Mouse (Mus musculus): ENCODE data around the gene Ugt1a2. TPM values are rescaled to one million over a fixed set of nuclear protein-coding genes. Genes with fewer than 3 reads are reported as not detected.
"Not testable (repeated sequence)": the region's sequence is repeated elsewhere in the genome, so short reads cannot be mapped to it uniquely, and the experiment has no call there.

Gene Ugt1a2
- polyA plus RNA-seq (2016; fragmentation: Nextera tagmentation; extraction: Ambion mirVana), result not detected in 2 replicates

DNA sequence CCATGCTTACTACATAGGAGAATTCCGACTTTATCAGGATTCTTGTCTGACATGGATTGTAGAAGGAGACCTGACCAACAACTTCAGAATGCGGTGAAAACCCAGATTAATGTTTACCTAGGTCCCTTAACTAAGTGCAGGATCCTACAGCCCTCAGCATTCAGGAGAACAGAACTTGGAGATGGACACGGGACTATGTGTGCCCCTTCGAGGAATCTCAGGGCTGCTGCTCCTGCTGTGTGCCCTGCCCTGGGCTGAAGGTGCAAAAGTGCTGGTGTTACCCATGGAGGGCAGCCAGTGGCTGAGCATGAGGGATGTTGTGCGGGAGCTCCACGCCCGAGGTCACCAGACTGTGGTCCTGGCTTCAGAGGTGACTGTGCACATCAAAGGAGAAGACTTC, at the start of gene Ugt1a2:
Ugt1a2 (plus strand) TSS at position 146 of the 400 bp plus-strand sequence.
- no peak within 1 kb of the TSS for H3K27ac ChIP-seq (replicated peaks)
- WGBS, result 83% methylated on average over 7 of the region's 7 CpGs

DNA sequence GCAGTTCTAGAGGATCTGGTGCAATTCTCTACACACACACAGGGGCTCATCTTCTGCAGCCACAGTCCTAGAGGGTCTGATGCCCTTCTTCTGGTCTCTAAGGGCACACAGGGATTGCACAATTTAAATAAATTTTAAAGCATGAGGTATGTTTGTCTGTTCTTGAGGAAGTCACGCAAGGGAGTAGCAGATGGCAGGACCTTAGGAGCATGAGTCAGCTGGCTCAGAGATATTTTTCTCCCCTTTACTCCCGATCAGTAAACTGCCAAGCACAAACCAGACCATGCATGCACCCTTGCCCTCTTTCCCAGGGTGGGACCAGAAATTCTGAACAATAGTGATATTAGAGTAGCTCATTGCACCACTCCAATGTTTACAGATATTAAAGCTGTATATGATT, 42.0 kb upstream of the Ugt1a2 start:
- Histone ChIP-seq H3K27me3 (replicated peaks; ENCODE audit: low read depth, poor library complexity, severe bottlenecking) (no peaks in the 10 kb centered on the region), H3K4me3 (no peak overlapping the region), H3K9me3 (no peaks in the 10 kb centered on the region), H3K36me3 (replicated peaks) (no peaks in the 10 kb centered on the region), H3K27ac (replicated peaks) (no peak overlapping the region), H3K4me1 (no peaks in the 10 kb centered on the region)
- 88% methylated on average over 2 of the region's 2 CpGs for WGBS
- DNase-seq (ENCODE audit: low spot score), result no peak

More for the DNA sequence above, at the start of gene Ugt1a2:
- H3K27me3 ChIP-seq (replicated peaks; ENCODE audit: low read depth, poor library complexity, severe bottlenecking), result peaks cover 7% of the 10 kb centered on the region; the same call in 1 of the 2 replicates
- DNase-seq (ENCODE audit: low spot score), result no peak
- 0 out of 2 replicates have a peak, but pooled peaks cover 3% of the 10 kb centered on the region for H3K36me3 ChIP-seq (replicated peaks)
- H3K9me3 ChIP-seq, result peaks cover 14% of the 10 kb centered on the region; the same call in 1 of the 2 replicates
- no peak within 1 kb of the TSS for H3K4me3 ChIP-seq
- H3K4me1 ChIP-seq, result peaks cover 5% of the 10 kb centered on the region

DNA sequence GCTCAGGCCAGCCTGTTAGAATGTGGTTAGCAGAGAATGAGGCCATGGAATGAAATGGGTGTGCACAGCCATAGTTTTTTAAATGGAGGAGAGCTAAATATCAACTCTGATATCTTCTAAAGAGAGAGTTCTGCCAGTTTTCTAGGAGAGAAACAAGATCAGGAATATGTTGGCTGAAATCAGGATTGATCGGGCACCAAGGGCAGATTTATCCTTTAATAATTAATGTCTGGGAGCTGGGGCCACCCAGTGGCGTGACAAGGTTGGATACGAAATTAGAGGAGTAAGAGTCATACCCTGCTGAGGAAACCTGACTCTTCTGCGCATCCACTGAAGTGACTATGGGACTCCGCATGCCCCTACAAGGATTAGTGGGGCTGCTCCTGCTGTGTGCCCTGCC, 34.7 kb upstream of the Ugt1a2 start, which contains the start of gene Ugt1a5:
Ugt1a5 (plus strand) TSS at position 302 of the 400 bp plus-strand sequence.
- 79% methylated on average over 5 of the region's 5 CpGs for WGBS
- Histone ChIP-seq H3K4me1 (no peaks in the 10 kb centered on the region), H3K36me3 (replicated peaks) (no peaks in the 10 kb centered on the region), H3K27ac (replicated peaks) (no peak within 1 kb of the TSS), H3K9me3 (no peaks in the 10 kb centered on the region), H3K4me3 (no peak within 1 kb of the TSS), H3K27me3 (replicated peaks; ENCODE audit: low read depth, poor library complexity, severe bottlenecking) (no peaks in the 10 kb centered on the region)
- DNase-seq (ENCODE audit: low spot score), result no peak

DNA sequence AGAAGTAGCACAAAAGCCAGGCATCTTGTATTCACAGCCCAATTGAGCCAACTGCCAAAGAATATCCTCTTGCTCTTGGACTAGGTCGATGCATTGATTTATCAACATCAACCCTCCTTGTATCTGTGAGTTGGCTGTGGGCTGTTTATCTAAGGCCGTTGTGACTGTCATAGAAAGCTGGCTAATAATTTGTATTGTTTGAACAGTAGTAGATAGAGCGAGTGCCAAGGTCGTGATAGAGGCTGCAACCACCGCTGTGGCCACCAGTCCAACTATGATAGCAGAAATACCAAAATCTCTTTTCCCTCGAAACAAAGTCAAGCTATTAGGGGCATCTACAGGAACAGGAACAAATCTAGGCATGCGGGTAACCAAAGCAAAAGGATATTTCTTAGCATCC, 28.2 kb upstream of the Ugt1a2 start:
- WGBS, result 84% methylated on average over 7 of the region's 7 CpGs
- not testable (repeated sequence) for H3K27ac ChIP-seq (replicated peaks); H3K36me3 ChIP-seq (replicated peaks); H3K27me3 ChIP-seq (replicated peaks; ENCODE audit: low read depth, poor library complexity, severe bottlenecking); H3K4me3 ChIP-seq; DNase-seq (ENCODE audit: low spot score); H3K4me1 ChIP-seq
- H3K9me3 ChIP-seq, result peaks cover 18% of the 10 kb centered on the region

DNA sequence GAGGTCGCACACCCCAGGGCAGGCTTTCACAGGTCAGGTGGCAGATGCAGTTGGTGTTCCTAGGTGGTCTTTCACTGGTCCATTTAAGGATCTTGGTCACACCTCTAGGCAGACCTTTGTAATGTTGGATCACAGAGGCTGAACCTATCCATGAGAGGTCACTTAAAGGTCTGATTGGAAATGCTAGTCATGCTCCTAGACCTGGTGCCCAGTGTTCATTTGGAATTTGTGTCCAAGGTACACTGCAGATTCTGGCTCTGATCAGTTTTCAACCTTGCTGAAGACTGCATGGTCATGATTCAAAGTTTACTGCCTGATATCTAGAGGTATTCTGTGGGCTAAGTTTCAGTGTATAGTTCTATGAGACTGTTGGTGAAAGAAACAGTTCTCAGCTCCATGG, 20.7 kb upstream of the Ugt1a2 start:
- no peak overlapping the region for H3K4me3 ChIP-seq
- no peaks in the 10 kb centered on the region for H3K27me3 ChIP-seq (replicated peaks; ENCODE audit: low read depth, poor library complexity, severe bottlenecking)
- peaks cover 24% of the 10 kb centered on the region for H3K9me3 ChIP-seq
- H3K27ac ChIP-seq (replicated peaks), result no peak overlapping the region
- WGBS, result 88% methylated on average over 1 of the region's 1 CpGs
- H3K36me3 ChIP-seq (replicated peaks), result no peaks in the 10 kb centered on the region
- H3K4me1 ChIP-seq, result no peaks in the 10 kb centered on the region
- DNase-seq (ENCODE audit: low spot score), result no peak

DNA sequence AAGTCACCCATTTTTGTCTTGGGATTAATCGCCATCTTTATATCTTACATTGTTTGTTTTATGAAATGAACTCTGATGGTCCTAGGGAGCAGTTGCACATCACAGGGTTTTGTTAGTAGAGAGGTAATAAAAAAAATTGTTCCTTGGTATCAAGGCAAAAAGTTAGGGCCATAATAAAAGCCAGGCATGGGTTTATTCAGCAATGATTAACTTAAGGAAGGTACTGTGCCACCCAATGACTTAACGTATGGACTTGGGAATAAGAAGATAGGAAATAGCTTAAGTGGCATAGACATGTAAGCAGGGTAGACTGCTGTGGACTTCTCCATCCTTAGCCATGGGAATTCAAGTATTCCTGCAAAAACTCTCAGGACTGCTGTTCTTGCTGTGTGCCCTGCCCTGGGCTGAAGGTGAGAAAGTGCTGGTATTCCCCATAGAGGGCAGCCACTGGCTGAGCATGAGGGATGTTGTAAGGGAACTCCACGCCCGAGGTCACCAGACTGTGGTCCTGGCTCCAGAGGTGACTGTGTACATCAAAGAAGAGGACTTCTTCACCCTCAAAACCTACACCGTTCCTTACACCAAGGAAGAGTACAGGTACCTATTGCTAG, 14.0 kb upstream of the Ugt1a2 start:
- Histone ChIP-seq H3K27me3 (replicated peaks; ENCODE audit: low read depth, poor library complexity, severe bottlenecking) (no peaks in the 10 kb centered on the region), H3K4me1 (no peaks in the 10 kb centered on the region), H3K27ac (replicated peaks) (no peak overlapping the region), H3K36me3 (replicated peaks) (no peaks in the 10 kb centered on the region), H3K9me3 (no peaks in the 10 kb centered on the region), H3K4me3 (no peak overlapping the region)
- 86% methylated on average over 5 of the region's 5 CpGs for WGBS
- no peak for DNase-seq (ENCODE audit: low spot score)

DNA sequence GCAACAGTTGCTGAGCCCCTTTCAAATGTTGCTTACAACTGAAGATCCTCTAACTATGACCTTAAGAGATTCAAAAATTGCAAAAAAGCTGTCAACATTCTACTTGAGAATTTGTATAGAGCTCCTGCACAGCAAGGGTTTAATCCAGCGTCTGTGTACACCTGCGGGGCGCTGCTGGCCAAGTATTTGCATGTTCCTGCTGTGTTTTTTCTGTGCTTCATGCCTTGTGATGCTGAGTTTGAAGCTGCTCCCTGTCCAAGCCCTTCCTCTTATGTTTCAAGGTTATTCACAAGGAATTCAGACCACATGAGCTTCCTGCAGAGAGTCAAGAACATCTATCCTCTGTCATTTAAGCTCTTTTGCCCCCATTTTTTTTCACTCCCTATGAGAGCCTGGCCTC, 8.3 kb upstream of the Ugt1a2 start:
- DNase-seq (ENCODE audit: low spot score), result no peak
- Histone ChIP-seq H3K27me3 (replicated peaks; ENCODE audit: low read depth, poor library complexity, severe bottlenecking) (no peaks in the 10 kb centered on the region), H3K4me1 (no peaks in the 10 kb centered on the region), H3K36me3 (replicated peaks) (no peaks in the 10 kb centered on the region), H3K9me3 (no peaks in the 10 kb centered on the region), H3K27ac (replicated peaks) (no peak overlapping the region), H3K4me3 (no peak overlapping the region)
- WGBS, result 69% methylated on average over 3 of the region's 3 CpGs

DNA sequence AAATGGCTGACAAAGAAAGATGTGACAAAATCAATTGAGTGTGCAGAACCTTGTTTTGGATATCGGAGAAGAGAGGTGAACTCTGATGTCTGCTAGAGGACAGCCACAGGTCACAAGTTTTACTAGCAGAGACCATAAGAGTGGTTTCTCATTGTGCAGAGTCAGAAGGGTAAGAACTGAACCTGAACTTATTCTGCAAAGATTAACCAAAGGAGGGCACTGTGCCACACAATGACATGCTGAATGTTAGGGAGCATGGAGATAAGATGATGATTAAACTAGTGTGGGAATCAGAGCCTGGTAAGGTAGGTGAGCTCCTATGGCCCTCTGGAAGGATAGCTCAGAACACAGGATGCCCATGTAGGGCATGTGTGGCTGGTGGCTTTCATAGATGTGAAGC, 4.7 kb upstream of the Ugt1a2 start:
- no peak for DNase-seq (ENCODE audit: low spot score)
- Histone ChIP-seq H3K4me3 (no peak overlapping the region), H3K27me3 (replicated peaks; ENCODE audit: low read depth, poor library complexity, severe bottlenecking) (no peaks in the 10 kb centered on the region), H3K27ac (replicated peaks) (no peak overlapping the region), H3K9me3 (no peaks in the 10 kb centered on the region), H3K4me1 (no peaks in the 10 kb centered on the region), H3K36me3 (replicated peaks) (no peaks in the 10 kb centered on the region)
- WGBS, result 94% methylated on average over 1 of the region's 1 CpGs

DNA sequence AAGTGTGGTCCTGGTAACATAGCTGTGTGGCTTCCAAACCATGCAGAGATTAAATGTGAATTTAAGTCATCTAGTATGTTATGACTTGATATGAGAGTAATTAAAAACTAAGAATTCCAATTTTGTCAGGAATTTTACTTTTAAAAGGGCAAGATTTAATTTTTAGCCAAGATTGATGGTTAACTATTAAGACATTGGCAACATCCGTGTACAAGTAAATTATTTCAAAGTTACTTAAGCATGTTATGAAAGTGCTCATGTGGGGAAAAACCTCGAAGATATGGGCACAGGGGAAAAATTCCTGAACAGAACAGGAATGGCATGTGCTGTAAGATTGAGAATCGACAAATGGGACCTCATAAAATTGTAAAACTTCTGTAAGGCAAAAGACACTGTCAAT, 3.0 kb upstream of the Ugt1a2 start:
- H3K27me3 ChIP-seq (replicated peaks; ENCODE audit: low read depth, poor library complexity, severe bottlenecking), result no peaks in the 10 kb centered on the region
- H3K36me3 ChIP-seq (replicated peaks), result no peaks in the 10 kb centered on the region
- H3K27ac ChIP-seq (replicated peaks), result no peak overlapping the region
- DNase-seq (ENCODE audit: low spot score), result no peak
- no peaks in the 10 kb centered on the region for H3K4me1 ChIP-seq
- H3K9me3 ChIP-seq, result no peaks in the 10 kb centered on the region
- 81% methylated on average over 3 of the region's 3 CpGs for WGBS
- H3K4me3 ChIP-seq, result no peak overlapping the region

DNA sequence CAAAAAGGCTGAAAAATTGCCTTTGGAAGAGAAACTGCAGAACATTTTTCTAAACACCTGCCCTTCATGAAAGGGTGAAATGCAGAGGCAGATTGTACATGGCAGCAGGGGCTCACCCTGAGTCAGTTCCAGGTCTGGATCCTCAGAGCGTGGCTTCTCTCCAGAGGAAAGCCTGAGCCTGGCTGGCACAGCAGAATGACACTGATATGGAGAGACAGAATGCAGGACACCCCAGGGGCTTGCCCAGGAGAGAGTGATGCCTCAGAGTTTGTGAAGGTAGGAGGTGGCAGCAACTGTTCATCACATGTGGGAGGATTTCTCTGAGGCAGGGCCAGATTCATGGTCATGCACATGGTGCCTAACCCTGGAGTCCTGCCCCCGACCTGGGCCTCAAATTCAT, 405 bp upstream of the Ugt1a2 start:
- no peak overlapping the region for H3K27ac ChIP-seq (replicated peaks)

DNA sequence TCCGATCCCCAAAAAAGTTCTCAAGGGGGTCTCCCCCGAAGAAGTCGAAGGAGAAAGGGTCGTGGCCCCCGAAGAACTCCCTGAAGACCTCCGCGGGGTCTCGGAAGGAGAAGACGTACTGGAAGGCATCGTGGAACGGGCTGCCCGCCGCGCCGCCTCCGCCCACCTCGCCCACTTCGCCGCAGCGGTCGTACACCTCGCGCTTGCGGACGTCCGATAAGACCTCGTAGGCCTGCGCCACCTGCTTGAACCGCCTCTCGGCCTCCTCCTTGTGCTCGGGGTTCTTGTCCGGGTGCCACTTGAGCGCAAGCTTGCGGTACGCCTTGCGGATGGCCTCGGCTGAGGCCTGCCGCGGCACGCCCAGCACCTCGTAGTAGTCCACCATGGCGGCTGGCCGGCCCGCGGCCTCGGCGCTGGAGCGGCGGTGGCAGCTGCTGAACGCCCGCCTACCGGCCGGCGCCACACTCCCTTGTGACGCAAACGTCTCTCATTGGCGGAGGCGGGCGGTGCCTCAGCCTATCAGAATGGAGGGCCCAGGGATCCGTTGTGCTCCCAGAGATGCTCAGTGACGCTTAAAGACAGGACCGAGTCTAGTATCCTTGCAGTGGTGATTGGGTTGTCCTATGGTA, 5.0 kb downstream of the Ugt1a2 start, which contains the start of gene Dnajb3:
Dnajb3 (minus strand) TSS at position 489 of the 629 bp plus-strand sequence.
- H3K4me3 ChIP-seq, result peak within 1 kb of the TSS; percentile 67
- DNase-seq (ENCODE audit: low spot score), result peak; percentile 90
- H3K27ac ChIP-seq (replicated peaks), result peak within 1 kb of the TSS; percentile 91
- peaks cover 17% of the 10 kb centered on the region for H3K9me3 ChIP-seq
- H3K36me3 ChIP-seq (replicated peaks), result 0 out of 2 replicates have a peak, but pooled peaks cover 3% of the 10 kb centered on the region
- H3K27me3 ChIP-seq (replicated peaks; ENCODE audit: low read depth, poor library complexity, severe bottlenecking), result peaks cover 15% of the 10 kb centered on the region
- H3K4me1 ChIP-seq, result peaks cover 8% of the 10 kb centered on the region
- WGBS, result 7% methylated on average over 62 of the region's 62 CpGs

More for the DNA sequence above, 405 bp upstream of the Ugt1a2 start:
- Histone ChIP-seq H3K9me3 (peaks cover 13% of the 10 kb centered on the region; the same call in 1 of the 2 replicates), H3K27me3 (replicated peaks; ENCODE audit: low read depth, poor library complexity, severe bottlenecking) (peaks cover 6% of the 10 kb centered on the region; the same call in 1 of the 2 replicates), H3K4me3 (no peak overlapping the region), H3K4me1 (peaks cover under 1% of the 10 kb centered on the region), H3K36me3 (replicated peaks) (0 out of 2 replicates have a peak, but pooled peaks cover 3% of the 10 kb centered on the region)
- 70% methylated on average over 2 of the region's 2 CpGs for WGBS
- no peak for DNase-seq (ENCODE audit: low spot score)

DNA sequence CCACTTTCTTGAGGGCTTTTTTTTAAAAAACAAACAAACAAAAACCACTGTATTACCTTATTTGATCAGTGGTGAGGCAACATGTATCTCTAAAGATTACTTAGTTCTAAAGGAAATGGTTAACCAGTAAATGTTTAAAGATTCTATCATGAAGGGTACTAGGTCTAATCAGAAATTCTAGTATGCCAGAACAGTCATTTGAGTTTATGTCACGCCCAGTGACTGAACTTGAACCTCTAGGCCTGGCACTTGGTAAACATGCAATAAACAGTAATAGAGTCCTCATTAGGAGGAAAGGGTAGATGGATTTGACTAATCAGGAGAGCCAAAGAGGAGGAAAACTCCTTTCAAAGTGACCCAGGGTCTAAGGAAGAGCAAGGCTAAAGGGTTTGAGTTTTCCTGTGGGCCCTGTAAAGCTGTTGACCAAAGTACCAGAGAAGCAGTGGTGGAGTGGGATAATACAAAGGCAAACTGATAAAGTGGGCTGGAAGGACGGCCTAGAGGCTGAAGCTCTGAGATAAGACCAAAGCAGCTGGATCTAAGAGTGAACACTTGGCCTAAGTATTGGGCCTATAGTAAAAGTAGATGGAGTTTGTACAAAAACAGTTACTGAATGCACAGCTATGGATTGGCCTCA, 6.6 kb downstream of the Ugt1a2 start:
- peaks cover 24% of the 10 kb centered on the region for H3K9me3 ChIP-seq
- H3K36me3 ChIP-seq (replicated peaks), result 0 out of 2 replicates have a peak, but pooled peaks cover 3% of the 10 kb centered on the region
- H3K27me3 ChIP-seq (replicated peaks; ENCODE audit: low read depth, poor library complexity, severe bottlenecking), result peaks cover 15% of the 10 kb centered on the region
- WGBS, result 76% methylated on average over 2 of the region's 2 CpGs
- peaks cover 8% of the 10 kb centered on the region for H3K4me1 ChIP-seq
- DNase-seq (ENCODE audit: low spot score), result no peak
- no peak overlapping the region for H3K27ac ChIP-seq (replicated peaks)
- H3K4me3 ChIP-seq, result no peak overlapping the region
